In the genomic region with DNA sequence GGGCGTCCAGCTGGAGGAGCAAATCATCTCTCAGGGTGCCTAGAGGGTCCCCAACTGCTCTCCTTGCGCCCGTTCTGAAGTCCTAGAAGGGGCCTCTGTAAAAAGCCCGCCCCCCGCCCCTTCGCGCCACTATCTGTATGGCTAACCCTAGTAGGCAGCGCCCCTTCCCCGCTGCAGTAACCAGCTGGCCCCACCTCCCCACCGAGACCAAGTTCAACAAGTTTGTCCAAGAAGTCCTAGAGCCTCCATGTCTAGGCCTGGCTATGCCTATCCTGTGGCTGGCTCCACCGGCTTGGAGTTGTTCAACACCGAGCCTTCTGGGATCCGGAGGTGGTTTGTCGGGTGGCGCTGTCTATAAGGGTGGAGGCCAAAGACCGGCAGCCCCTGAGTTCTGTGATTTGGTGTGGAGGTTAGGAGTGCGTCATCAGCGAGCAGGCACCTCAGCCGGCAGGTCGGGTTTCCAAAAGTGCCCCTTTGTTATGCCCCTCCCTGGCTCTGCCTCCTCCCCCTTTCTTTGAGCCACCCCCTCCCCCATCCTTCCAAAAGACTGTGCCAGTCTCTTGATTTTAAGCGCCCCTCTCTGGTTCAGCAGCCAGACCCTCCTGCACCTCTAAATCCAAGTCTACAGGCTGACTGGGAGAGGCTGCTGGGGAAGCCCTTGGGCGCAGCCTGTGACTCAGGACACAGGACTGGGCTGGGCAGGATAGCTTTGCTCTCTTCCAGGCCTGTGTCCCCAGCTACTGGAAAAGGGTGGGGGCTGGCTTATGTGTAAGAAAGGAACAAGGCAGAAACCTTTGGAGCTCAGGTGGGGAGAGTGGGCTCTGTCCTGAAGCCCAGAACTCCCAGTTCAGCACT, we compare ENCODE assay signal across 7 mouse cellular contexts. TPM values are rescaled to one million over a fixed set of nuclear protein-coding genes. Genes with fewer than 3 reads are reported as not detected.
DNase-seq lines count a peak whose midpoint lies in the region; TF ChIP-seq lines count a peak whose summit lies in the region.

No protein-coding gene starts in this region.

- H3K36me3 ChIP-seq in kidney, adult 2 months (ENCODE audit: control insufficient read depth, insufficient read depth, low read length), result no peaks in the 10 kb centered on the region

- no peaks in the 10 kb centered on the region for H3K4me1 ChIP-seq in kidney, adult 2 months (ENCODE audit: control insufficient read depth, insufficient read depth, low read length)

- H3K27ac ChIP-seq in kidney, adult 2 months (ENCODE audit: insufficient read depth, low read depth, low read length), result peak overlapping the region; percentile 45

- no peak for TF ChIP-seq POLR2A in kidney, adult 2 months (IDR thresholded peaks at IDR 0.05; ENCODE audit: low read depth, low read length)

- DNase-seq in urinary bladder, adult 2 months (ENCODE audit: low spot score), result peak; percentile 51
- no peak for DNase-seq in urinary bladder, postnatal 10 days (ENCODE audit: low spot score)
- DNase-seq in cerebellum, adult 18-20 months, result peak; percentile 62 to 64
- peak; percentile 70 for DNase-seq in forelimb bud, embryonic 11.5 days (ENCODE audit: low read depth, low spot score)
- peak; percentile 63 for DNase-seq in kidney, adult 2 months
- peak; percentile 24 for DNase-seq in lung, postnatal 25 days (ENCODE audit: low spot score)
- DNase-seq in urinary bladder, postnatal 25 days (ENCODE audit: low spot score), result peak; percentile 37

- WGBS in kidney, adult 2 months, result 3% methylated on average over 22 of the region's 22 CpGs

- TF ChIP-seq CTCF in kidney, adult 2 months (conservative IDR thresholded peaks at IDR 0.05; ENCODE audit: insufficient read depth, insufficient read length, low read depth, low read length), result no peak

- H3K4me3 ChIP-seq in kidney, adult 2 months (ENCODE audit: insufficient read depth, low read depth, low read length), result peak overlapping the region; percentile 87

- H3K27me3 ChIP-seq in kidney, adult 2 months (replicated peaks; ENCODE audit: control insufficient read depth, insufficient read depth, low read length), result no peaks in the 10 kb centered on the region

RNA-seq across cellular contexts. Expression of a gene that starts 1.6 kb away (rescaled TPM):
- polyA plus RNA-seq in urinary bladder, adult 2 months (2012; rRNA removed), result 43.3 and 46.7 TPM in 2 replicates
- polyA plus RNA-seq in kidney, adult 2 months (2012; rRNA removed), result 30.2 and 33.3 TPM in 2 replicates

RNA-seq across cellular contexts. Expression of a gene that starts 7.4 kb away (rescaled TPM):
- 30.7 and 41.6 TPM in 2 replicates for polyA plus RNA-seq in urinary bladder, adult 2 months (2012; rRNA removed)
- polyA plus RNA-seq in kidney, adult 2 months (2012; rRNA removed), result 32.7 and 38.4 TPM in 2 replicates

RNA-seq across cellular contexts. Expression of a gene that starts 20.6 kb away (rescaled TPM):
- 28.5 and 43.1 TPM in 2 replicates for polyA plus RNA-seq in urinary bladder, adult 2 months (2012; rRNA removed)
- polyA plus RNA-seq in kidney, adult 2 months (2012; rRNA removed), result 11.5 and 11.7 TPM in 2 replicates

RNA-seq across cellular contexts. Expression of a gene that starts 54.7 kb away (rescaled TPM):
- polyA plus RNA-seq in urinary bladder, adult 2 months (2012; rRNA removed), result 18.8 and 24.2 TPM in 2 replicates
- 27.0 and 31.7 TPM in 2 replicates for polyA plus RNA-seq in kidney, adult 2 months (2012; rRNA removed)

RNA-seq across cellular contexts. Expression of a gene that starts 54.7 kb away (rescaled TPM):
- 18.6 and 20.8 TPM in 2 replicates for polyA plus RNA-seq in urinary bladder, adult 2 months (2012; rRNA removed)
- polyA plus RNA-seq in kidney, adult 2 months (2012; rRNA removed), result 92.2 and 106 TPM in 2 replicates
